Mouse (Mus musculus): ENCODE measurements at regions not wholly inside any gene's neighbourhood (a gene's known extent, or its start where the extent isn't known, plus 50 kb on each side); places are given as distances from the start of the nearest gene placed in this dataset.
A peak's percentile ranks its signal among the peaks of the same experiment; 100 is the strongest.

DNA sequence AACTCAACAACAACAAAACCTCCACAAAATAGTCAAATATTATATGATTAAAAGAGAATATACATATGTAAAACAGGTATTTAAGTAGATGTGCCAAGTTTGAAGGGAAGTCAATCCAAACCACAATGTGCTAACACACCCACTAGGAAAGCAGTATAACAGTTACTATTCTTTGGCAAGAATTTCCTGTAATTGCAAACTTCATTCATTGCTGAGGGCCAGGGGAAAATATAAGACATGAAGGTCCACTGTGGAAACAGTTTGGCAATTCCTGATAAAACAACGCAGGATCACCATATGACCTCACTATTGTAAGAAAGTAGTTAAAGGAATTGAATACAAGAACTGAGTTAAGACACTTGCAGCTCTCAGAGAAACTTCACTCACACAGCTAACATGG lies 99.0 kb upstream of the Mbnl1 start:
- no peaks in the 10 kb centered on the region for H3K9me3 ChIP-seq (ENCODE audit: low read length)
- H3K4me1 ChIP-seq (ENCODE audit: insufficient read depth, low read depth, low read length) = no peaks in the 10 kb centered on the region
- no peak overlapping the region for H3K9ac ChIP-seq (replicated peaks; ENCODE audit: low read depth)
- no peaks in the 10 kb centered on the region for H3K27me3 ChIP-seq (replicated peaks; ENCODE audit: insufficient read depth, low read length)
- 60% methylated on average over 1 of the region's 1 CpGs for WGBS
- ATAC-seq (no peak), DNase-seq (ENCODE audit: low spot score) (no peak)
- H3K36me3 ChIP-seq (ENCODE audit: insufficient read depth, low read length) = no peaks in the 10 kb centered on the region
- TF ChIP-seq CTCF (IDR thresholded peaks at IDR 0.05) = no peak
- no peak for TF ChIP-seq EP300 (IDR thresholded peaks at IDR 0.05)
- no peak overlapping the region for H3K4me3 ChIP-seq (ENCODE audit: low read depth, low read length)
- H3K4me2 ChIP-seq (replicated peaks; ENCODE audit: low read depth, low read length) = no peak overlapping the region
- no peak overlapping the region for H3K27ac ChIP-seq (ENCODE audit: low read length)

DNA sequence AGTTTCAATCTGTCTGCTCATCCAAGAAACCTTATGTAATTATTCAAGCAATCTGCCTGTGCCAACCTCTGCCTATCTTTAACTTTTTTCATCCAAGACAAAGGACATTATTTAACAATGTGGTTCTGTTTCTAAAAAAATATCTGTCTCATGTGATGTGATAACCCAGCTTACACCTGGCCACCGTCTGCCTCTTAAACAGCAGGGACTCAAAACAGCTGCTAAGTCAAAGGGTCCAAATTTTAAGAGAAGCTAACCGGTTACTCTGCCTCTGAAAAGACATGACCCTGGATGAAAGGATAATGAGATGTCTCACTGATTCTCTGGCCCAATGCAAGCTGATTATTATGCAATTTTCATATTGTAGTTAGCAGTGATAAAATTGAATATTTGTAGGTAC lies 84.0 kb upstream of the Mbnl1 start:
- ATAC-seq (no peak), DNase-seq (ENCODE audit: low spot score) (no peak)
- Histone ChIP-seq H3K36me3 (ENCODE audit: insufficient read depth, low read length) (no peaks in the 10 kb centered on the region), H3K4me3 (ENCODE audit: low read depth, low read length) (no peak overlapping the region), H3K4me1 (ENCODE audit: insufficient read depth, low read depth, low read length) (no peaks in the 10 kb centered on the region), H3K9ac (replicated peaks; ENCODE audit: low read depth) (no peak overlapping the region), H3K4me2 (replicated peaks; ENCODE audit: low read depth, low read length) (no peak overlapping the region), H3K27me3 (replicated peaks; ENCODE audit: insufficient read depth, low read length) (no peaks in the 10 kb centered on the region), H3K27ac (ENCODE audit: low read length) (no peak overlapping the region), H3K9me3 (ENCODE audit: low read length) (no peaks in the 10 kb centered on the region)
- WGBS = 44% methylated on average over 2 of the region's 2 CpGs
- TF ChIP-seq CTCF (IDR thresholded peaks at IDR 0.05) (no peak), EP300 (IDR thresholded peaks at IDR 0.05) (no peak)

DNA sequence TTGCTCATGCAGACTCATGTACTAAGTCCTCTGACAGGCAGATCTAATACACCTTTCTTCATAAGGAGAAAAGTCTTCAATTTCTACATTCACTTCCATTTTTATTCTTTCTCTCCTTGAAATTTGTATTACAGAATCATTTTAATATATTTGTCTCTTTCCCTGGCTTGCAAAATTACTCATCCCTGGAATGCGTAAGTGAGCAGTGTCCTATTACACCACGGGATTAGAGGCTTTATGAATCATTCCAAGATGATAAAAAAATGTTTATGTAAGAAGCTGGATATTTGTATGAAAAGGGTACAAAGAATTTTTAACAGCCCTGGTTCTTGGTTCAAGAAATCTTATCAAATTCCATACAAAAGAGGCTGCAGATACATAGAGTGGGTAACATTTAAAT lies 83.6 kb upstream of the Mbnl1 start:
- Histone ChIP-seq H3K4me2 (replicated peaks; ENCODE audit: low read depth, low read length) (no peak overlapping the region), H3K9me3 (ENCODE audit: low read length) (no peaks in the 10 kb centered on the region), H3K27me3 (replicated peaks; ENCODE audit: insufficient read depth, low read length) (no peaks in the 10 kb centered on the region), H3K4me1 (ENCODE audit: insufficient read depth, low read depth, low read length) (no peaks in the 10 kb centered on the region), H3K36me3 (ENCODE audit: insufficient read depth, low read length) (no peaks in the 10 kb centered on the region), H3K4me3 (ENCODE audit: low read depth, low read length) (no peak overlapping the region), H3K9ac (replicated peaks; ENCODE audit: low read depth) (no peak overlapping the region), H3K27ac (ENCODE audit: low read length) (no peak overlapping the region)
- DNase-seq (ENCODE audit: low spot score) (peak; percentile 18), ATAC-seq (no peak)
- TF ChIP-seq EP300 (IDR thresholded peaks at IDR 0.05) (no peak), CTCF (IDR thresholded peaks at IDR 0.05) (no peak)
- 37% methylated on average over 2 of the region's 2 CpGs for WGBS

DNA sequence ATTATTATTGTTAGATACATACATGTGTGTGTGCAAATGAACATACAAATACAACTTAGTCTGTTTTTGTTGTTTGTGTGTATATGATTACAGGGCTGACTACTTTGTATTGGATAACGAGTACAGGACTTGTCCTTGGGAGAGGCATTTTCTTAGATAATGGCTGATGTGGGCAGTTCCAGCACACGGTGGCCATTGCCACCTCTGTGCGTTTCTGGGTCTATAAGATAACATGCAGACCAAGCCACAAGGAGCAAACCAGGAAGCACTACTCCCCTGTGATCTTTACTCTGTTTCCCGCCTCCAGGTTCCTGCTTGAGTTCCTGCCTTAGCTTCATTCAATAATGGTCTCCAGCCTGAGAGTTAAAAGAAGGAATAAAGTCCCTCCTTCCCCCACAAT lies 77.3 kb upstream of the Mbnl1 start:
- DNase-seq (ENCODE audit: low spot score) (no peak), ATAC-seq (no peak)
- TF ChIP-seq EP300 (IDR thresholded peaks at IDR 0.05) (no peak), CTCF (IDR thresholded peaks at IDR 0.05) (no peak)
- Histone ChIP-seq H3K36me3 (ENCODE audit: insufficient read depth, low read length) (no peaks in the 10 kb centered on the region), H3K9me3 (ENCODE audit: low read length) (no peaks in the 10 kb centered on the region), H3K4me1 (ENCODE audit: insufficient read depth, low read depth, low read length) (no peaks in the 10 kb centered on the region), H3K4me3 (ENCODE audit: low read depth, low read length) (no peak overlapping the region), H3K9ac (replicated peaks; ENCODE audit: low read depth) (no peak overlapping the region), H3K27me3 (replicated peaks; ENCODE audit: insufficient read depth, low read length) (no peaks in the 10 kb centered on the region), H3K4me2 (replicated peaks; ENCODE audit: low read depth, low read length) (no peak overlapping the region), H3K27ac (ENCODE audit: low read length) (no peak overlapping the region)
- WGBS = 54% methylated on average over 4 of the region's 4 CpGs

DNA sequence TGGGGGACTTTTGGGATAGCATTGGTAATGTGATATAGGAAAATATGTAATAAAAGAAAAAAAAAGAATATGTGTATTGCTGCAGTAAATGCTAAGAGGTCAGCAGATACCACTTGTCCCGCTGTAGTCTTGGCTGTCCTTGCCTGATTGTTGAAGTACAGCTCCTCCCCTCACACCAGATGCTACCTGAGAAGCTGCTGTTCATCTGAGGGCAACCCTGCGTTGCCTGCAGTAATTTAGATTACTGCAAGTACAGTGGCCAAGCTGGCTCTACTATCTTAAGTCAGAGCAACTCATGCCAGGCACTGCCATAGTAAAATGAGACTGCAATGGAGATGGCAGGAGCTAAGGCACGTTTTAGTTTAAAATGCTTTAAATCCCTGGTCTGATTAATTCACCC lies 75.7 kb upstream of the Mbnl1 start:
- DNase-seq (ENCODE audit: low spot score) = no peak
- Histone ChIP-seq H3K4me1 (ENCODE audit: insufficient read depth, low read depth, low read length) (no peaks in the 10 kb centered on the region), H3K4me2 (replicated peaks; ENCODE audit: low read depth, low read length) (no peak overlapping the region), H3K9me3 (ENCODE audit: low read length) (no peaks in the 10 kb centered on the region), H3K4me3 (ENCODE audit: low read depth, low read length) (no peak overlapping the region), H3K27ac (ENCODE audit: low read length) (no peak overlapping the region), H3K36me3 (ENCODE audit: insufficient read depth, low read length) (no peaks in the 10 kb centered on the region), H3K9ac (replicated peaks; ENCODE audit: low read depth) (no peak overlapping the region), H3K27me3 (replicated peaks; ENCODE audit: insufficient read depth, low read length) (no peaks in the 10 kb centered on the region)
- TF ChIP-seq EP300 (IDR thresholded peaks at IDR 0.05) = no peak
- TF ChIP-seq CTCF (IDR thresholded peaks at IDR 0.05) = no peak
- ATAC-seq = no peak
- 76% methylated on average over 3 of the region's 3 CpGs for WGBS

DNA sequence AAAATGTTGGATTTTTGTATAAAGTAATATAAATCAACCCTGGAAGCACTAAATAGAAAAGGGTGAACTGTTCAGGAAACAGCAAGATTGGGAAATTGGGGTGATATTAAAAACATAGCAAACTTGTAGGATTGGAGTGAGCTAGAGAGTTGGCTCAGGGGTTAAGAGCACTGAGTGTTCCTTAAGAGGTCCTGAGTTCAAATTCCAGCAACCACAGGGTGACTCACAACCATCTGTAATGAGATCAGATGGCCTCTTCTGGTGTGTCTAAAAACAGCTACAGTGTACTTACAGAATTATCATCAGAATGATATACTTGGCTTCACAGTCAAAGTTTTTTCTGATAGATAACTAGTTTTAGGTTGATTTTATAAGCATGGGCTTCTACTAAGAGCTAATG lies 73.8 kb upstream of the Mbnl1 start:
- Histone ChIP-seq H3K27ac (ENCODE audit: low read length) (no peak overlapping the region), H3K4me3 (ENCODE audit: low read depth, low read length) (no peak overlapping the region), H3K27me3 (replicated peaks; ENCODE audit: insufficient read depth, low read length) (no peaks in the 10 kb centered on the region), H3K9ac (replicated peaks; ENCODE audit: low read depth) (no peak overlapping the region), H3K9me3 (ENCODE audit: low read length) (no peaks in the 10 kb centered on the region), H3K4me2 (replicated peaks; ENCODE audit: low read depth, low read length) (no peak overlapping the region), H3K36me3 (ENCODE audit: insufficient read depth, low read length) (no peaks in the 10 kb centered on the region), H3K4me1 (ENCODE audit: insufficient read depth, low read depth, low read length) (no peaks in the 10 kb centered on the region)
- TF ChIP-seq CTCF (IDR thresholded peaks at IDR 0.05) (no peak), EP300 (IDR thresholded peaks at IDR 0.05) (no peak)
- DNase-seq (ENCODE audit: low spot score) (no peak), ATAC-seq (no peak)

DNA sequence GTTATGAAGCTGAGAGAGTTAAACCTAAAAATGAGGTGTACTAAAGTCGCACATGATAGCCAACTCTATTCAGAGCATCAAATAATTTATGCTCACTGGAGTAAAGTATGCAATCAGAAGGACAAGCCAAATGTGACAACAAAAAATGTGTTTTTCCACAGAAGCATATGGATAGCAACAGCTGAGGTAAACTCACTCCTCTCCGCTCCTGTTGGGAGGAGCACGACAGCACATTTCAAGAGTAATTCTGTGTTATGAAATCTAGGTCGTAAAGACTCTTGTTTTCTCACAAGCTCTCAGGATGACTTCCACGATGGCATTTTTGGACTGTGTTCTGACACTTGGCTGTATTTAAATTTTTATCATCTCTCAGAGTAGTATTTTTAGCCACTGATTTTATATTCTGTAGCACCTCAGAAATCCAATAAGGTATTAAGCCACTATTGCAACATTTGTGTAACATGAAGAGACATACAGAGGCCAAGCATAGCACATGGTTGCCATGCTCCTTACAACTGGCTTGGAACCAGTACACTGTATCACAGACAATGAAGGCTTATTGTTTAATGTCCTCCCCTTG lies 70.3 kb upstream of the Mbnl1 start:
- 42% methylated on average over 5 of the region's 5 CpGs for WGBS
- Histone ChIP-seq H3K4me1 (ENCODE audit: insufficient read depth, low read depth, low read length) (no peaks in the 10 kb centered on the region), H3K9me3 (ENCODE audit: low read length) (no peaks in the 10 kb centered on the region), H3K4me2 (replicated peaks; ENCODE audit: low read depth, low read length) (no peak overlapping the region), H3K4me3 (ENCODE audit: low read depth, low read length) (no peak overlapping the region), H3K9ac (replicated peaks; ENCODE audit: low read depth) (no peak overlapping the region), H3K27ac (ENCODE audit: low read length) (no peak overlapping the region), H3K27me3 (replicated peaks; ENCODE audit: insufficient read depth, low read length) (no peaks in the 10 kb centered on the region), H3K36me3 (ENCODE audit: insufficient read depth, low read length) (no peaks in the 10 kb centered on the region)
- ATAC-seq (peak; percentile 37), DNase-seq (ENCODE audit: low spot score) (peak; percentile 37)
- TF ChIP-seq EP300 (IDR thresholded peaks at IDR 0.05) = no peak
- TF ChIP-seq CTCF (IDR thresholded peaks at IDR 0.05) = no peak
